Mouse (Mus musculus): Measurements from ENCODE around the gene Gm826.

The Gm826 gene

DNA sequence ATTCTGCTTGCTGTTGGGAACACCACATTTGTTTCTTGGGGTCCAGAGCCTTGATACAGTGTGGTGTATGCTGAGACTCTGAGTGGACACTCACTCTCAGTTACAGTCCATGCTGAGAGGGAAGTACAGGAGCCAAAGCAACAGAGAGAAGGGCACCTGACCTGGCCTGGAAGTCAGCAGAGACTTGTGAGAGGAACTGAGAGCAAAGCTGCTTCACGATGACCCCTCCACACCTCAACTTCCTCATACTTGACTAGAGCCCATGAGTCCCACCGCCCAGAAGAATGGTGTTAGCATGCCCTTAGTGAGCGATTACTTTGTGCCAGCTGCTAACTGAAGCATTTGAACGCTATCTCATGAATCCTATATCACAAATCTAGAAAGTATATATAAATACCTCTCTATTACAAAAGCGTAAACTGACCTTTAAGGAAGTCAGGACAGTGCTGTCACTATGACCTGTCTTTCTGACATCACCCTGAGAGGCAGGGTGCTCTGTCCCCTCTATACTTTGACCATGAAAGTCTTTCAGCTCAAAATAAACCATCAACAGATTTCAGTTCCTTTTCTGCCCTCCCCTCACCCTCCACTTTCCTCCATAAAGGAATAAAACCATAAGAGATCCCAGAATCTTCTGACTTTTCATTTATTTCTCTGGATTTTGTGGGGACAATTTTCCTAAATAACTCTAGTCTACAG, 57.9 kb downstream of the Gm826 start:
- DNase-seq (ENCODE audit: low spot score in 2 of 2), result no peak

DNA sequence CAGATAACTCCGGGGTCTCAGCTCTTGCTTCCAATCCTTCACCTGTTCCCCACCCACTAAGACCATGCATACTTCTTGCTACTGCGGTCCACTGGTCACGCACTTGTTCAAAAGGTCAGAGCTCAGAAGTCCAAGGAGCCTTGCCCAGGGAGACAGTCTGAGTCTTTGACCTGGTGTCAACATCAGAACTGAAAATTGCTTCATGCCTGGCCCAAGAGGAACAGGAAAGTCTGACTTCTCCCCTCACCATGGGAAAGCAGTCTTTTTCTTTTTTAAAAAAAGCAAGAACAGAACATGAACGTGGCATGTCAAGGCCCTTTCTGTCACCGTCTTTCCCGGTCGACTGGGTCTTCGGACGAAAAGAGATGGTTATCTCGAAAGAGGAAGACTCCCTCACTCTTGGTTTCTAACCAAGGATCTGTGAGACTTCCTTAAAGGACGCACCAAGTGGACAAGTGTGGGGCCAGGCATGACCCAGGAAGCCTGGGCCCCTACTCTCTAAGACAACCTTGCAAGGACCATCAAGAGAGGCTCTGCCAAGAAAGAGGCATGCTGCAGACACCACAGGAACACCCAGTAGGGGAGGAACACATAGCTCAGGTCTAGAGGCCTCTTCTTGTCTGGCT, 66.0 kb downstream of the Gm826 start:
- no peak for DNase-seq (ENCODE audit: low spot score in 2 of 2)

DNA sequence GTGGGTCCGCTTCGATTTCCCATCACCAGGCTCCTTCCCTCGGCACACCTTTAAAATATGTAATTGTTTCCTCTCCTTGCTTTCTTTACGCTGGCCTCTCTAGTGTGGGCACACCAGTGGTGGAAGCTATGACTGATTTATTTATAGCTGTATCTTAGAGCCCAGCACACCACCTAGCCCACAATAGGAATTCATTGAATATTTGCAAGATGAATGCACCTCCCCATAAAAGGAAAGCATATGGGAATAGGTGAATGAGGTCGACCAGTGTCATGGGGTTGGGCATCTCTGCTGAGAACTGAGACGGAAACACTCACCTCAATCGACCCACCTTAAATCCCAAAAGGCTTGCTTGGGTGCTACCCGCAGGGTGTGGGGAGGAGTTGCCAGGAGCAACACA, 70.1 kb downstream of the Gm826 start:
- no peak for DNase-seq (ENCODE audit: low spot score in 2 of 2)

DNA sequence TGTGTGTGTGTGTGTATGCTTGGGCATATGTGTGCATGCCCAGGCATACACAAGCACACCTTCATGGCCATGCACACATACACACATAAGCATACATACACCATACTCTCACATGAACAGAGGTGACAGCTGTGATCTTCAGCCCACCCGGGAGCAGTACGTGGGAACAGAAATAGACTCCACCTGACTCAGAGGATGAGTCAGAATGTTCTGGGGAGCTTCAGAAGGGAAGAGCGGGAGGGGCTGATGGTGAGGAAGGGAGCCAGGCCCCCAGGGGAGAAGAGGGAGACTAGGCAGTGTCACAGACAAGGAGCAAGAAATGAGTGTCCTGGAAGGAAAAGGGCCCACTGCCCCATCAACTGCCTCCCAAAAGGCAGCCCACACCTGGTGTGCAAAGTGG, 72.4 kb downstream of the Gm826 start:
- peak; percentile 53 to 54 for DNase-seq (ENCODE audit: low spot score in 2 of 2)

Data from right cerebral cortex, adult 2 months (tissue).